Mouse (Mus musculus) heart, postnatal 0 days (tissue): ENCODE results near the gene Dennd6a.

Experiments
- CTCF ChIP-seq: IDR thresholded peaks from 2 replicates; pipeline ENCODE4 v1.5.1; 2016; ENCODE audit warnings: antibody characterized with exemption, control low read depth, low read depth
- EP300 ChIP-seq: IDR thresholded peaks from 2 replicates; pipeline ENCODE4 v1.6.1; 2016; ENCODE audit warnings: antibody characterized with exemption, low read depth

GRCm38 (mm10) chr14:26533267-26533666, 40.4 kb upstream of the Dennd6a start:
- TF ChIP-seq CTCF = no peak
- no peak for TF ChIP-seq EP300
